Mouse (Mus musculus) adrenal gland, postnatal 36 days (tissue): ENCODE data around the gene Uchl1. TPM values are rescaled to one million over a fixed set of nuclear protein-coding genes. Genes with fewer than 3 reads are reported as not detected.

ENCODE experiments used
- DNase-seq, 2 experiments: peaks; one replicate each; pipeline ENCODE4 v3.0.0; 2021; ENCODE audit warnings: mixed read lengths in 1 of 2
- total RNA-seq, 2 experiments: library from RNA; stranded (reverse); gene quantifications; 2 replicates each; pipeline ENCODE4 v1.2.3; 2021

Uchl1 gene
- total RNA-seq, 2 experiments from 2014 or later = 53.4 to 87.8 TPM

DNA sequence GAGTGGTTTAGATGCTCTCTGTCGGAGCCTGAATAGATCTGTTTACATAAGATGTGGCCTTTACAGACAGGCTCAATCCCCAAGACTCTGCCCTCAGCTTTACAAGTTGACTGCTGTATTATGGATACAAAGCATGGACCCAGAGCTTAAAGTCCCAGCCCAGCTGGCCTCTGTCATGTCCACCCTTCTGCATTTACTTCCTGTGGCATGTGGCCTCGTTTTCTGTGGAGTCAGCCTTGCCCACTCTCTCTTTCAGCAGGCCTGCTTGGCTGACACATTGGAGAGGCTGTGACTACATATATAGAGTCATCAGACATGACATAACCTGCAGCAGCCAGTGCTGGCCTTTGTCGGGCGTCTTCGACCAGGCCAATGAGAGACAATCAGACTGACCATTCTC, 32.0 kb downstream of the Uchl1 start:
- no peak for DNase-seq

DNA sequence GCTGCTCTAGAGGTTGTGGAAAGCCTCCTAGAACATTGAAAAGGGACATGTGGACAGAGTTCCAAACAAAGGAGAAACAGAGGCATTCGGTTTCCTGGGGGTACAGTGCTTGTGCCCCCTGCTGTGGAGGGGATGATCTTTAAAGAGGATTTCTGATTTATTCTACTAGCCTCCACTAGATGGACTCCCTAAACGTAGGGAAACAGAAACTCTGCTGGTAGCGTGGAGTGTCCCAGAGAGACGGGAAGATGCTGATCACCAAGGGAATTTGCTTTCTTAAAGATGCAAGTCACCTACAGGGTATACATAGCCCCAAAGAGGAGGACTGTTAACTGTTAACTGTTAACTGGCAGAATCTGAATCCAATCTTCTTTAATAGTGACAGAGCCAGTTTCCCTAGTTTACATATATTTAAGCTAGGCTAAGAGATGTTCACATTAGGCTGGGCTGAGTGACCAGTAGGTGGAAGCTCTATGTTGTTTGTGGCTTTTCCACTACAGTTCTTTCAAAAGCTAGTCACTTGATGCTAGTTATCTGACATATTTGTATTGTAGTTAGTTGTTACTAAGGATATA, 34.6 kb downstream of the Uchl1 start:
- DNase-seq = peak in 1 of 2 experiments; percentile 18

DNA sequence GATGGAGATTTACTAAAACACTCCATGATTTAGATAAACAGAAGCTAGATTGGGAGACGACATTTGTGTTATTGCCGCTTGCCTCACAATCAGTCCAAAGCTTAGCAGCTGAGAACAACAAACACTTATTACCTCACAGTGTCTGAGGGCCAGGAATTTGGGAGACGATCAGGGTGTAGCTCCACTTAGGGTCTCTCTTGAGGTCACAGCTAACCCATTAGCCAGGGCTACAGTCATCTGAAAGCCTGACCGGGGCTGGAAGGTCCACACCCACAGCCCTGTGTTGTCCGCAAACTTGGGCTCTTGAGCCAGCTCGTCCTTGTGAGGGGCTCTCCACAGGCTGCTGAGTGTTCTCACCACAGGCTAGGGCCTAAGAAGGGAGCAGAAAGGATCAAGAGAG, 36.9 kb downstream of the Uchl1 start:
- DNase-seq = no peak

DNA sequence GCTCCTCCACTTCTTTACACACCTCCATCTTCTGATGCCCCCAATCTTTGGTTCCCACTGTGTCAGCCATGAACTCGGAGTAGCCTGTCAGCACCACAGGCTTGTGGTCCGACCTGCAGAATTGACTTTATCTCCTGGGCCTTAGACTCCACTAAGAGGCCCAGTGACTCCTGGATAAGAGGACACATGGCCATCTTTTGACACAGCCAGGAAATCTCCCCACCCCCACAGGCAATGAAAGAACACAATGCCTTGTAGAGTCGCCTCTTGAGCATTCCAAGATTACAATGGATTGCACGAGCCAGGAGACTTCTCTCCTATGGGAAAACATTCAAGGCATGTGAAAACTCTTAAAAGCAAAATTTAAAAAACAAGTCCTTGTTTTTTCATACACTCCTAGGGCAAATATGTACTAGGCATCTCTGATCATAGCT, 39.6 kb downstream of the Uchl1 start:
- no peak for DNase-seq

DNA sequence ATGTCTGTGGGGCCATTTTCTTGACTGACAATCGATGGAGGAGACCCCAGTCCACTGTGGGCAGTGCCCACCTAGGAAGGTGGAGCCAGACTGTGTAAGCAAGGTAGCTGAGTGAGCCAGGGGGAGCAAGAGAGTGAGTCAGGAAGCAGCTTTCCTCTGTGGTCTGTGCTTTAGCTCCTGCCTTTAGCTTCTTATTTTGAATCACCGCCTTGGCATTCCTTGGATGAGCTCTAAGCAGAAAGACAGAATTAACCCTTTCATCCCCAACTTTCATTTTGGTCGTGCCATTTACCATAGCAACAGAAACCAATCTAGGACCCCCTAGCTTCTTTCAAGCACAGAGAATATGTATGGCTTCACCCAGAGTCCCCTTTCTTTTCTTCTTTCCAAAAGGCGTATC, 42.0 kb downstream of the Uchl1 start:
- no peak for DNase-seq

DNA sequence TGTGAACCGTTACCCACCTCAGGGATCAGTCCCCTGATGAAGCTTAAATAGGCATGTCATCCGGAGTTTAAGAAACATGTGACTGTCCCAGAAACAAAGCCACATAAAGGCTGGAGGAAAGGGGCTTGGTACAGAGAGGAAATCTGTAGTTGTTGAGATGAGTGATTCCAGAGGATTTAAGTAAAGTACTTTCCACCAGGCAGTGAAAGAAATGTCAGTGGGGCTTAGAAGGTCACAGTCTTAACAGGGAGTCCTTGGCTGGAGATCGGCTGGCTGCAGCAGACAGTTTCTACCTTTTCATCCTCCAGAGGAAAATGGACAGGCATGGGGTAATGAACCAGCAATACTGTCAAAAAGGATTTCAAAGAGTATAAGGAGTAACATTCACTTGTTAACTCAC, 42.5 kb downstream of the Uchl1 start:
- peak in 1 of 2 experiments; percentile 18 for DNase-seq

DNA sequence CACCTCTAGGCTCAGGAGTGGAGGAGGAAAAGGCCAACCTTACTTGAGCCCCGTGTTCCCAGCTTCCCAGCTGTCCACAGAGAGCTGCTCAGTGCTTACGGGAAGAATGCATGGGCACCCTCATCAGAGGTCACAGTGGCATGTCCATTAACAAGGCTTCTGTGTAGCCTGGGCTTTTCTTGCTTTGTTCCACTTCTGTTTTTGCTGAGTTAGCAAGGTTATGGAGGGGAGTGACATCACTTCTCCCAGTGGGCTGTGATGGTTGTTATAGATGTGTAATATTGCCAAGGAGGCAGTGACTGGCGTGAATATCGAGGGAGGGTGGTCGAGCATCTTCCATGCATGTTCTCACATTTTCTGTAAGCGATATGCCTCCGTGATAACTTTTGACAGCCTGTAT, 43.0 kb downstream of the Uchl1 start:
- DNase-seq = no peak

DNA sequence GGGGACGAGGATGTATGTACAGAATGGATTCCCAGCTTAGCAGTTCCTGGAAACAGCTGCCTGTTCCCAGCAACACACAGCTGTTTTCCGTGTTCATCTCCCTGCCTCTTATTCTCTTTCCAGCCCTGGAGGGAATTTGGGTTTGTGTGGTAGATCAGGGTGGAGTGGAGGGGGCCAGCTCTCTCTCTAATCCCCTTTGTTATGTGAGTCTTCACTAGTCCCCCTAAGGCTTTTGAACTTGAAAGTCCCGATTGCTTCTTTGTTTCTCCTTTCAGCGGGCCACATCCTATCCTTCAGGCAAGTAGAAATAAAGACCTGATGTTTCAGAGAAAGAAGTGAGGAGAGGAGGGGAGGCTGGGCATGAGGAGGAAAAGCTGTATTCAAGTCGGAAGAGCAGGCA, 45.0 kb downstream of the Uchl1 start:
- DNase-seq = no peak

DNA sequence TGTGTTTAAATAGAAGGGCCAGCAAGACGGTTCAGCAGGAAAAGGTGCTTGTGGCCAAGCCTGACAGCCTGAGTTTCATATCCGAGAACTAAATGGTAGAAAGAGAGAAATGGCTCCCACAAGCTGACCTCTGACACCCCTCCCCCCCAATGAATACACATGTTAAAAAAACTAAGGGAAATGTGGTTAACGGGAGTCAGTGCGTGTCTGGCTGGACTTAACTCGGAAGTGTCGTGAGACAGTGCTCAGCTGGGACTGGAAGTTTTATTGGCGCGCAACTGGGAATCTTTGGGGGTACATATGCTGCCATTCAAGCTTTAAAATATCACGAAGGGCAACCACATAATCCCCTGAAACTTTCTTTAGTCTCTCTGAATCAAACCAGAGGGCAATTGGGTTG, 46.7 kb downstream of the Uchl1 start:
- no peak for DNase-seq

DNA sequence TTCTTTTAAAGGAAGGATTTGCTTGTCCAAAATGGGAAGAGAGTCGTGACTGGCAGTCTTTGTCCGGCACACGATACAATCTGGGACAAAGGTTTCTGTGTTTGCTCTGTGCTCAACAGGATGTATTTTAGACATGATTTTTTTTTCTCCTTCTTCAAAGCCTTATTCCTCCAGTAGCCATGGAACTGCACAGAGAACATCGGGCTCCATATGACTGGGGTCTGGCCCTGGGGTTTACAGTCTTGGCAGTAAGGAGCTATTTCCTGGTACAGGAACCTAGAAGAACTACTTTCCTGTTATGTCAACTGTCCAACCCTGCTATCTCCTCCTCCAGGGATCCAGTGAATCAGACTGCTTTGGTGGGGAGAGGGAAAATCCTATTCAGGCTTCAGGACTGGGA, 47.1 kb downstream of the Uchl1 start:
- DNase-seq = no peak

DNA sequence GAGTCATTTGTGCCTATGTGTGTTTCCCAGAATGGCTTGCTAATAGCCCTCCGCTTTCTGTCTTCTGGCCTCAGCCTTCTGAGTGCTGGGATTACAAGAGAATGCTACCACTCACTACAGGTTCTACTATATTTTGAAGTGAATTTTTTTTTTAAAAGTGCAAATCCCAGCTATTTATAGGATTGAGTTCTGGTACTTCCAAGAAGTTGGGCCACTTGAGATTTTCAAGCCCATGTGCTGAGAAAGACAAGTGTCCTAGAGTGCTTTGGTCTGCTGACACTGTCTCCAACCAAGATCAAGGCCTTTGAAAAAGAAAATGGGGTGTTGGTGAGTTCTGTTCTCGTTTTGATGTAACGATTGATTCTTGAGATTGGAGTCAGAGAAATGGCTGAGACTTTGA, 47.7 kb downstream of the Uchl1 start:
- DNase-seq = no peak

DNA sequence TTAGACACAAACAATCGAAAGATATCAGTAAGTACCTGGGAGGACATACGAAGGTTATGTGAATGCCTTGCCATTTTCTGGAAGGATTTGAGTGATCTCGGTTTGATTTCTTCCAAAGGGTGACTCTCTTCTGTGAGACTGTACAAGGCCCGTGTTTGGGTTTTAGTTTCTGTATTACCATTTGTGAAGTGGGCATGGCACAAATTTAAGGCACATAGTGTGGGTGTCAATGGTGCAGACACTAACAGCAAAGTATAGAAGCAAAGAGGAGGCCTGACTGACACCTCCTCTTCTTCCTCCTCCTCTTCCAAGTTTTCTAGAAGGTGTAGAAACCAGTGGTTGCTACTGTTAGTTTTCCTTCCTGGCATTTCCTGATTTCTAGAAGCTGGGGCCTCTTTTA, 53.4 kb downstream of the Uchl1 start:
- DNase-seq = no peak

DNA sequence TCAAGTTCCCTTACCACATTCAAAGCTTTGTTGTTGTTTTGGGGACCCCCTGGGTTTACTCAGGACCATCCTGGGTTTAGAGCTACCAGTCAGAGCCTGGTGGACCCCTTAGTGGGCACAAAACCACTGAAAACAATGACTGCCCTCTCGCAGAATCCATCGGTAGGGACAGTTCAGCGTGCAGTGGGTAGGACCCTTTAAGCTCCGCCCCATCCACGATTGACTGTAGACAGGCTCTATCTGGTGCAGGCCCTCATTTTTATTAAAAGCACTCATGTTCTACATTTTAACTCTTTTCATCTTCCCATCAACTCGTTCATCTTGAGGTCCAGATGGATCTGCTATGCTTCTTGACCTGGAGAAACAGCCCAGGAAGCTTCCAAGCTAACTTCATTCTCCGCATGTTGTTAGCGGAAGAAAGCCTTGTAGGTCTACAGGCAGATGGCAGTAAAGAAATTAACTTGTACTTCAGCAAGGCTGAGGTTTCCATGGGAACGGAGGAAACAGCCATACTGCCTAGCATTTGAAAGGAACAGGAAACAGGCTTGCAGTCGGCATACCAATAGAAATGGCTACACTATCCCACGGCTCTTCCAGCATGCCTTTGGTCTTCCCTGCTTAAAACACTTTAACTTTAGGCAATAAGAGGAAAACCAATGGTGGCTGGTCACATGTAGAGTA, 54.9 kb downstream of the Uchl1 start:
- peak; percentile 28 to 63 for DNase-seq

DNA sequence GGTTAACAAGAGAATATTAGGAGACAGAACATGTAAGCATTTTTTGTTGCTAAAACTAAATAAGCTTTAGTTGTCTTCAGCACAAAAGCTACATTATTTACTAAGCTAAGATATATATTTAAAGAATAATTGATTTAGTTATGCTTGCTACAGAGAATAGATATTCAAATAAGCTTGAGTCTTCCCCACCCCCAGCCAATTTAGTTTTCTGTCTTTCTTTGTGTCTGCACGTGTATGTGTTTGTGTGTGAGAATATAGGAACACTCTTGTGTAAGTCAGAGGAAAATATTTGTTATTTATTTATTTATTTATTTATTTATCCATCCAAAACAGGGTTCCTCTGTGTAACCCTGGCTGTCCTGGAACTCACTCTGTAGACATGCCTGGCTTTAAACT, 55.4 kb downstream of the Uchl1 start:
- no peak for DNase-seq

DNA sequence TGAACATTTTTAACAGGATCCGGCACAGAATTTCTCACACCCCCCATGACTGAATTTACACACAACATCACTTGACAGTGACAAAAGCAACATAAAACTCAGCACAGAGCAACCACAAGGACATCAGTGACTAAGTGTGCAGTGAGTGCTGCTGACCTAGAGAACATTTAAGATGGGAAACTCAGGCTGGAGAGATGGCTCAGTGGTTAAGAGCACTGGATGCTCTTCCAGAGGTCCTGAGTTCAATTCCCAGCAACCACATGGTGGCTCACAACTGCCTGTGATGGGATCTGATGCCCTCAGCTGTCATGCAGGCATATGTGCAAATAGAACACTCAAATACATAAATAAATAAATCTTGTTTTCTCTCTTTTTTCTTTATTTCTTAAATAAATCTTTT, 57.7 kb downstream of the Uchl1 start:
- peak; percentile 37 to 58 for DNase-seq

Other genes with a start within 250 kb of the Uchl1 start
- gene Apbb2, start 57.3 kb upstream of the Uchl1 start, total RNA-seq = 10 to 100 TPM; 69.0 to 71.7 TPM
- 10 to 100 TPM; 88.4 to 88.6 TPM for gene Limch1, start 69.7 kb downstream of the Uchl1 start, total RNA-seq